Mouse (Mus musculus) embryonic facial prominence, embryonic 15.5 days (tissue): ENCODE measurements at regions not wholly inside any gene's neighbourhood (a gene's known extent, or its start where the extent isn't known, plus 50 kb on each side); places are given as distances from the start of the nearest gene placed in this dataset.

Source experiments
- ATAC-seq: fragments of 200-750 bp; cut with Nextera tagmentation; 2 replicates; pipeline ENCODE4 v1.8.0; 2017; ENCODE audit warnings: low read depth, moderate TSS enrichment; ENCODE audit not compliant: insufficient number of reproducible peaks, low FRiP score, low TSS enrichment
- H3K27ac ChIP-seq: fragments of 300-500 bp; sonication (generic); replicated peaks from 2 replicates; pipeline ENCODE4 v1.5.1; 2015; ENCODE audit warnings: mild to moderate bottlenecking, inconsistent platforms
- H3K27me3 ChIP-seq: fragments of 300-500 bp; sonication (generic); 2 replicates; pipeline ENCODE4 v1.6.1; 2015; ENCODE audit warnings: inconsistent platforms
- H3K36me3 ChIP-seq: fragments of 300-500 bp; sonication (generic); 2 replicates; pipeline ENCODE4 v1.6.1; 2015; ENCODE audit warnings: mild to moderate bottlenecking, inconsistent platforms
- H3K4me1 ChIP-seq: fragments of 300-500 bp; sonication (generic); 2 replicates; pipeline ENCODE4 v1.6.1; 2015; ENCODE audit warnings: inconsistent platforms
- H3K4me2 ChIP-seq: fragments of 300-500 bp; sonication (generic); replicated peaks from 2 replicates; pipeline ENCODE4 v1.6.1; 2015; ENCODE audit warnings: mild to moderate bottlenecking, inconsistent platforms
- H3K4me3 ChIP-seq: fragments of 300-500 bp; sonication (generic); replicated peaks from 2 replicates; pipeline ENCODE4 v1.5.1; 2015; ENCODE audit warnings: mild to moderate bottlenecking, inconsistent platforms
- H3K9ac ChIP-seq: fragments of 300-500 bp; sonication (generic); 2 replicates; pipeline ENCODE4 v1.6.1; 2015; ENCODE audit warnings: inconsistent platforms
- H3K9me3 ChIP-seq: fragments of 300-500 bp; sonication (generic); replicated peaks from 2 replicates; pipeline ENCODE4 v1.6.1; 2016; ENCODE audit warnings: inconsistent platforms
- WGBS: fragments of 180-500 bp; shearing (Covaris S2); methylation state at CpG from one replicate; pipeline ENCODE4 v1.1.7; 2015; 5-methylcytosine and 5-hydroxymethylcytosine counted together

DNA sequence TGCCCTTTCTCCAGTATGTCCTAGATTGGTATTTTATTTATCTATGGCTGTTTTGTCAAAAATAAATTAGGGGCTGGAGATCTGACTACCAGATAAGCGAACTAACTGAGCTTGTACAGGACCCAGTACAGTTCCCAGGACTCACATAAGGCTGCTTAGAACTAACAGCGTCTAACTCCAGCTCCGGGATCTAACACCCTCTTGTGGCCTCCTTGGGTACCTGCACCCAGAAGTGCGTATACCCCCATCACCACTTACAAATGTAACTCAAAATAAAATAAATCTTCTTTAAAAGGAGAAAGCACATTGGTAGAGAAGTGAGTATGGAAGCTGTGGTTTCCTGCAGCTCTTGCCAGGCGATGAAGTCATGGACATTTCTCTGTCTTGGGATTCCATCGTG lies 82.9 kb downstream of the Gm4791 start:
- no peaks in the 10 kb centered on the region; the same call in 1 of the 2 replicates for H3K27me3 ChIP-seq
- H3K9me3 ChIP-seq: no peaks in the 10 kb centered on the region
- no peaks in the 10 kb centered on the region for H3K36me3 ChIP-seq
- H3K4me1 ChIP-seq: no peaks in the 10 kb centered on the region
- 97% methylated on average over 6 of the region's 6 CpGs for WGBS
- H3K4me3 ChIP-seq: no peak overlapping the region
- H3K4me2 ChIP-seq: no peak overlapping the region
- ATAC-seq: no peak
- no peak overlapping the region for H3K9ac ChIP-seq
- H3K27ac ChIP-seq: no peak overlapping the region

- Histone ChIP-seq H3K9ac (no peak overlapping the region), H3K9me3 (no peaks in the 10 kb centered on the region), H3K27ac (no peak overlapping the region), H3K4me1 (no peaks in the 10 kb centered on the region), H3K27me3 (no peaks in the 10 kb centered on the region), H3K4me3 (no peak overlapping the region), H3K36me3 (no peaks in the 10 kb centered on the region), H3K4me2 (no peak overlapping the region)
- no peak for ATAC-seq
- WGBS: 90% methylated on average over 10 of the region's 10 CpGs
These were observed 93.3 kb downstream of the Gm4791 start for GRCm38 (mm10) chr9:47091796-47092195.

DNA sequence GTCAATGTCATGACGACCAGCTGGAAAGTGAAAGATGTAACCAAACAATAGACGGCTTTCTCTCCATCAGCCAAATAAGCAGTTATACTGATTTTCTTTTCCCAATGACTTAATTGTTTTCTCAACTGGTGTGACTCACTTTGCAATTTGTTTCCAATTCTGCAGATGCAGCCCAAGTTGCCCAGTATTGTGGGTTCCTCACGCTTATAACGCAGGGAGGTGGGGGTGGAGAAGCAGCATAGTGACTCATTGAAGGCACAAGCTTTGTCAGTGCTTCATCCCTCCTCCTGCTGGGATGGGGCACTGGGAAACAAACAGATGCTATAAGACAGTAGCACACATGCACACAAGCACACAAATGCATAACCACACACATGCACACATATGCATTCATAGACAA lies 97.1 kb downstream of the Gm4791 start:
- Histone ChIP-seq H3K4me2 (no peak overlapping the region), H3K9ac (no peak overlapping the region), H3K4me3 (no peak overlapping the region), H3K27ac (no peak overlapping the region), H3K4me1 (no peaks in the 10 kb centered on the region), H3K36me3 (no peaks in the 10 kb centered on the region), H3K27me3 (no peaks in the 10 kb centered on the region), H3K9me3 (no peaks in the 10 kb centered on the region)
- WGBS: 88% methylated on average over 4 of the region's 4 CpGs
- no peak for ATAC-seq

- H3K27ac ChIP-seq: no peak overlapping the region
- 73% methylated on average over 3 of the region's 3 CpGs for WGBS
- H3K4me2 ChIP-seq: no peak overlapping the region
- H3K27me3 ChIP-seq: no peaks in the 10 kb centered on the region
- ATAC-seq: no peak
- no peaks in the 10 kb centered on the region for H3K9me3 ChIP-seq
- no peaks in the 10 kb centered on the region for H3K4me1 ChIP-seq
- no peak overlapping the region for H3K4me3 ChIP-seq
- no peak overlapping the region for H3K9ac ChIP-seq
- H3K36me3 ChIP-seq: no peaks in the 10 kb centered on the region
These were observed 104.8 kb downstream of the Gm4791 start for GRCm38 (mm10) chr9:47103316-47103715.

- Histone ChIP-seq H3K4me3 (no peak overlapping the region), H3K36me3 (no peaks in the 10 kb centered on the region), H3K4me2 (no peak overlapping the region), H3K9me3 (no peaks in the 10 kb centered on the region), H3K27ac (no peak overlapping the region), H3K27me3 (no peaks in the 10 kb centered on the region), H3K9ac (no peak overlapping the region), H3K4me1 (no peaks in the 10 kb centered on the region)
- WGBS: 88% methylated on average over 5 of the region's 5 CpGs
- ATAC-seq: no peak
These were observed 105.4 kb downstream of the Gm4791 start for GRCm38 (mm10) chr9:47103966-47104365.

- Histone ChIP-seq H3K9ac (no peak overlapping the region), H3K36me3 (no peaks in the 10 kb centered on the region), H3K27ac (no peak overlapping the region), H3K4me1 (no peaks in the 10 kb centered on the region), H3K4me2 (no peak overlapping the region), H3K9me3 (no peaks in the 10 kb centered on the region), H3K27me3 (no peaks in the 10 kb centered on the region), H3K4me3 (no peak overlapping the region)
- WGBS: 43% methylated on average over 5 of the region's 5 CpGs
- ATAC-seq: no peak
These were observed 109.6 kb downstream of the Gm4791 start for GRCm38 (mm10) chr9:47108096-47108495.

- Histone ChIP-seq H3K4me2 (no peak overlapping the region), H3K36me3 (no peaks in the 10 kb centered on the region), H3K27ac (no peak overlapping the region), H3K27me3 (no peaks in the 10 kb centered on the region), H3K4me1 (no peaks in the 10 kb centered on the region), H3K9ac (no peak overlapping the region), H3K4me3 (no peak overlapping the region), H3K9me3 (no peaks in the 10 kb centered on the region)
- ATAC-seq: no peak
- WGBS: 79% methylated on average over 8 of the region's 8 CpGs
These were observed 120.7 kb downstream of the Gm4791 start for GRCm38 (mm10) chr9:47119253-47119652.

GRCm38 (mm10) chr9:47123113-47123512 lies 124.6 kb downstream of the Gm4791 start:
- ATAC-seq: no peak
- no peak overlapping the region for H3K4me2 ChIP-seq
- 83% methylated on average over 2 of the region's 2 CpGs for WGBS

DNA sequence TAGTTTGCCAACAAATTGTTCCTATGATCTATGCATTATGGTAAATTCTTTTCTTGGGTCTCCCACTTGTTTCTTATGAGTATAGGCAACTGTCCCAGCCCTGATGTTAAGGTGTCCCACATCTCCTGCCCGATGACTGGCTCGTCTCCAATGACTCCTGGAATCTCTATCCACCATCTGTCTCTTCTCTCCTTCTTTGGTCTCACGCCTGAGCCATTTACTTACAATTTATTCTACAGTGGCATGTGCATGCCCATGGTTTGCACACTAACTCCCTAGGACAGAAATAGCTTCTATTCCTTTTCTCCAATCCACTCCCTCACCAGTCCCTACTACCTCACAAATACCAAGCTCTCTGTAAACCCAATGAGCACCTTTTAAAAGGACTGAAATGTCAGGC lies 127.0 kb downstream of the Gm4791 start:
- ATAC-seq: no peak
- WGBS: 86% methylated on average over 3 of the region's 3 CpGs
- Histone ChIP-seq H3K4me2 (no peak overlapping the region), H3K9ac (no peak overlapping the region), H3K36me3 (no peaks in the 10 kb centered on the region), H3K4me1 (no peaks in the 10 kb centered on the region), H3K9me3 (no peaks in the 10 kb centered on the region), H3K27me3 (no peaks in the 10 kb centered on the region), H3K27ac (no peak overlapping the region), H3K4me3 (no peak overlapping the region)

More at GRCm38 (mm10) chr9:47123113-47123512, 124.6 kb downstream of the Gm4791 start:
- H3K4me3 ChIP-seq: no peak overlapping the region
- H3K4me1 ChIP-seq: no peaks in the 10 kb centered on the region
- no peaks in the 10 kb centered on the region for H3K27me3 ChIP-seq
- no peaks in the 10 kb centered on the region for H3K36me3 ChIP-seq
- H3K9ac ChIP-seq: no peak overlapping the region
- no peaks in the 10 kb centered on the region for H3K9me3 ChIP-seq
- no peak overlapping the region for H3K27ac ChIP-seq

- H3K4me1 ChIP-seq: no peaks in the 10 kb centered on the region
- ATAC-seq: no peak
- no peaks in the 10 kb centered on the region for H3K9me3 ChIP-seq
- no peak overlapping the region for H3K27ac ChIP-seq
- H3K36me3 ChIP-seq: no peaks in the 10 kb centered on the region
- no peaks in the 10 kb centered on the region for H3K27me3 ChIP-seq
- H3K9ac ChIP-seq: no peak overlapping the region
- no peak overlapping the region for H3K4me3 ChIP-seq
- 73% methylated on average over 2 of the region's 2 CpGs for WGBS
- H3K4me2 ChIP-seq: no peak overlapping the region
These were observed 127.7 kb downstream of the Gm4791 start for GRCm38 (mm10) chr9:47126236-47126635.

DNA sequence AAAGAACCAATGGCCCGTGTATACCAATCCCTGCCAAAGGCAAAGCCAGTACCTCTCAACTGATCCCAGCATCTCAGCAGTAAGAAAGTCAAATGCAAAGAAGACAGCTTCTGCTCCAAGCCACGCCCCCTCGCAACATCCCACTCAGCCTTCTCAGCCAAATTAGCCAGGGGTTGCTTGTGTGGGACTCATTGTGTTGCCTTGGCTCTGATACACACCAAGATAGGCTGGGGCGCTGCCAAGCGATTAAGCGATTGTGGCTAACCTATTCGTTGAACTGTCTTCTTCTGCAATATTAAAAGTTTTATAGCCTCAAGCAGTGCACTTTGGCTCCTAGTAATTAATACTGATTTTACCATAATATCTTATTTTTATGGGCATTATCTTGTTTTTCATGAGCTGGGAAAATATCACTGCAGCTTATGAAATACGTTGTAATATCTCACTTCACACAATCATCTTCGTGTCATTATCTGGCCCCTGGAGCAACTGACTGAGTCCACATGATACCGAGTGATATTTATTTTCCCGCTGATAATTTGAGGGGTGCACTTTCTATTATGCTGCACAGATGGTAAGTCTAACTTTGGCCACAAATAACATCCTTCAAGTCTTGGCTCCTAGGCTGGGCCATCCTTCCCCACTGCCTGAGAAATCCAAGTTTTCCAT lies 129.3 kb downstream of the Gm4791 start:
- Histone ChIP-seq H3K4me1 (no peaks in the 10 kb centered on the region), H3K27ac (no peak overlapping the region), H3K9ac (no peak overlapping the region), H3K36me3 (no peaks in the 10 kb centered on the region), H3K4me2 (no peak overlapping the region), H3K4me3 (no peak overlapping the region), H3K9me3 (no peaks in the 10 kb centered on the region), H3K27me3 (no peaks in the 10 kb centered on the region)
- ATAC-seq: no peak
- WGBS: 79% methylated on average over 11 of the region's 11 CpGs

DNA sequence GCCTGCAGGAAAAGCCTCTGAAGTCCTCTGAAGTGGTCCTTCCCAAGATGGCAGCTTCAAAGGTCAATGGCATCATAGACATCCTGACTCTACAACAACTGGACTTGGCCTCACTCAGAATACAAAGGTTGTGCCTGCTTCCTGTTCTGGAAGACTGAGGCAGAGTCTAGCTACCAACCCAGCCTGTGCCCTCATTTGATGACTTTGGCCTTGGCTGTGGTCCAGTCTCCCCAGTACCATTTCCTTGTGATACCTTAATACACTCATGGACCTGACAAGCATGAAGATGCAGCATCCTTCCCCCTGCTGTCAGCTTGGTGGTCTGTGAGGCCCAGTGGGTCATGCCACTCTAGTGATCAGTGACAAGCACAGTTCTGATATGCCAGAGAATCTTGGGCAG lies 130.6 kb downstream of the Gm4791 start:
- Histone ChIP-seq H3K36me3 (no peaks in the 10 kb centered on the region), H3K27ac (no peak overlapping the region), H3K4me2 (no peak overlapping the region), H3K9ac (no peak overlapping the region), H3K4me3 (no peak overlapping the region), H3K4me1 (no peaks in the 10 kb centered on the region), H3K27me3 (no peaks in the 10 kb centered on the region), H3K9me3 (no peaks in the 10 kb centered on the region)
- ATAC-seq: no peak
